10 mouse cellular contexts compared by ENCODE assay signal in genomic region chr1:90369287-90369686, GRCm38 (mm10).
DNase-seq lines count a peak whose midpoint lies in the region; ATAC-seq and TF ChIP-seq lines count a peak whose summit lies in the region.
"Had no signal": no experiment of that assay in that cellular context is flagged by ENCODE, and none has a peak within 500 bp of the region (broad histone marks: within the 10 kb centered on the region; RNA-seq: fewer than 3 reads in every experiment).

No protein-coding gene starts in this region.

- H3K4me1 ChIP-seq in embryonic fibroblast, embryonic 13.5 days (ENCODE audit: control insufficient read depth, insufficient read depth, low read length), result no peaks in the 10 kb centered on the region
- H3K4me1 ChIP-seq: megakaryocyte, embryonic 14.5 days had no signal

- H3K27ac ChIP-seq in layer of hippocampus, adult 2 months, result peak overlapping the region; percentile 21; the same call in 1 of the 2 replicates
- H3K27ac ChIP-seq in embryonic fibroblast, embryonic 13.5 days (ENCODE audit: insufficient read depth, low read length), result no peak overlapping the region

- H3K4me3 ChIP-seq in layer of hippocampus, adult 2 months, result no peak overlapping the region
- H3K4me3 ChIP-seq in embryonic fibroblast, embryonic 13.5 days (ENCODE audit: insufficient read depth, low read length), result no peak overlapping the region
- H3K4me3 ChIP-seq: erythroblast, embryonic 14.5 days; megakaryocyte, embryonic 14.5 days had no signal

- DNase-seq in layer of hippocampus, adult 2 months (ENCODE audit: low spot score in 2 of 2), result no peak
- DNase-seq in layer of hippocampus, postnatal 36 days, result no peak
- DNase-seq in NIH3T3 (ENCODE audit: low read depth), result peak; percentile 44
- no peak for DNase-seq in ovary, adult 18-20 months (ENCODE audit: low spot score)
- DNase-seq in testis, postnatal 14 days (ENCODE audit: low spot score), result no peak

- peak; percentile 72 for ATAC-seq in megakaryocyte progenitor cell, adult 5-6 weeks (replicated peaks; ENCODE audit: poor library complexity)
- ATAC-seq: intestine, embryonic 16.5 days had no signal

- TF ChIP-seq POLR2A in embryonic fibroblast, embryonic 13.5 days (IDR thresholded peaks at IDR 0.05; ENCODE audit: low read depth, low read length), result no peak

- TF ChIP-seq CTCF in layer of hippocampus, adult 2 months (conservative IDR thresholded peaks at IDR 0.05), result peak; percentile 38
- peak; percentile 12; the same call in 1 of the 2 replicates for TF ChIP-seq CTCF in embryonic fibroblast, embryonic 13.5 days (IDR thresholded peaks at IDR 0.05; ENCODE audit: borderline replicate concordance, insufficient read depth, low read length)
